Mouse (Mus musculus): ENCODE results near the gene 2410004B18Rik. TPM values are rescaled to one million over a fixed set of nuclear protein-coding genes. Genes with fewer than 3 reads are reported as not detected.

The 2410004B18Rik gene
- total RNA-seq, 2 experiments from 2014 or later = 36.6 to 42.2 TPM

DNA sequence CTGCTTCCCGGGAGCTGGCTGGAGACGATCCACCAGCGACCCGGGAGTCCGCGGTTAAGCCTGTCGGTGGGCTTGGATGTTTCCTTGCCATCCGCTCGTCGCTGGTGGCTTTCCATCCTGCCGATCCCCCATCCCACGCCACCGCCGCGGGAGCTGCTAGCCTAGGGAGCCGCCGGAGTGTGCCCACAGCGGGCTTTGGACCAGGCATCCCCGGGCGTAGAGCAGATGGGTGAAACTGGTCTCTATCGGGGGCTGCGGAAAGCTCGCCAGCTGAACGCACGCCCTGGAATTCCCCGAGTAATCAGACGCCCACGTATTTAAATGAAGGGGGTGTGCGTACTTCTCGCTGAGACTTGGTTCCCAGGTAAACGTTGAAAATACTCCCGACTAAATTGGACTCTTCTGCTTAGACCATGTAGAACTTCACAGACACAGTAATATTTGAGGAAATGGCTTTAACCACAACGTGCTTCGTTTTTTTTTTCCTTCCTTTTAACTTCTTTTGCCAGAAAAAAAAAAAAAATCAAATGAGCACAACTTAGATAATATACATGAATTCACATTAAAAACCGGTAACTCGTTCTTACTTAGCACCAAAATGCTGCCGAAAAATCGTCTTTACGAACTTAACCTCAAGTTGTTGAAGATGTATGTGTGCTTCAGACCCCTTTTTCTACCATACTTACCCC, 13.0 kb upstream of the 2410004B18Rik start:
- DNase-seq (ENCODE audit: low spot score in 2 of 2) = peak; percentile 35 to 61
- intact Hi-C loops (cut with DNase I) = no loop called here

DNA sequence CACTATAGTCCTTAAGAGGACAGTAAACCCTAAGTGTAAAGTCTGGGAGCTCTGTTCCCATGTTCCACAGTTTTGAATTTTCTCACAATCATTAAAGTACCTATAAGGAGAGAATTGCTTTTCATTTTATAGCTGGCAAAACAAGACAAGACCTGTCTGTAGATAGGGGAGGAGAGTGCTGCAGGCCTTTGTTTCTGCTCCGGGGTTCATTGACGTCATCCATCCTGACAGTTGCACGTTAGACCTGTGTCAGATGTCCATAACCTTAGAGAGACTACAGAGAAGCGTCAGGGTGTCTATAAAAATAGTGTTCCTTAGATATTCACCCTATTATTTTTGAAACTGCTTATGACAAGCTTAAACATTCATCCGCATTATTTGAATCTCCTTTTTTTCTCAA, 12.3 kb upstream of the 2410004B18Rik start:
- no peak for DNase-seq (ENCODE audit: low spot score in 2 of 2)
- intact Hi-C loops (cut with DNase I) = no loop called here

DNA sequence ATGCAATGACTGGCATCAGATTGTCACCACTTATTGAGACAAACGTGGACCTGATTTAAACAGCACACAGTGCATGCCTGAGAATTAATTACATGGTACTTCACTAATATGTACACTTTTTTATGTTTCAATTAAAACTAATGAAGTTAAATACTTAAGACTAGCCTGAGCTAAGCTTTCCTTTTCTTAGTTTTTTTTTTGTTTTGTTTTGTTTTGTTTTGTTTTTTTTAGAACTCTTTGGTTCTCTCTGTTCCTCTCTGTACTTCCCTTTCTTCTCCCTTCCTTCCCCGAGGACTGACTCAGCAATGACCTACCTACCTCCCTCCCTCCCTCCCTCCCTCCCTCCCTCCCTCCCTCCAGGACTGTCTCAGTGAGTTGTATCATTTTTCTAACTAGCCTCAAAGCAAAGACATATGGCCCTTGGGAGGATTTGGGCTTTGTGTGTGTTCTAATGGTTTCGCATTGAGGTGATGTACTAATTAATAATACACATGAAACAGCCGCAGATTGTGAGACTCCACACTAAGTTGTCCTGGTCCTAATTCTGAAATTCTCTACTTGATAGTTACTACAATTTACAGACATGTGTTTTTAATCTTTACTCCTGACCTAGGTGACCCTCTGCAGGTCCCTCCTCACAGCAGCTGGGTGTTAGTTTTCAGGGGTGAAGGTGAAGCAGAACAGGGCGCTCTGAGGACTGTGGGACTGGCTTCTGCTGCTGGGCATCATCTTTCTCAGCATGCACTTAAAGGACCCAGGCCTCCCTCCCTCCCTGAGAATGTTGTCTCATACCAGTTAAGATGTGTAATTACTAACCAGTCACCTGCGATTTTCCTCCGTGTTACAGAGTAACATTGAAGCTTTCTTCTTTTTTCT, 8.1 kb upstream of the 2410004B18Rik start:
- intact Hi-C loops (cut with DNase I) = no loop called here
- no peak for DNase-seq (ENCODE audit: low spot score in 2 of 2)

DNA sequence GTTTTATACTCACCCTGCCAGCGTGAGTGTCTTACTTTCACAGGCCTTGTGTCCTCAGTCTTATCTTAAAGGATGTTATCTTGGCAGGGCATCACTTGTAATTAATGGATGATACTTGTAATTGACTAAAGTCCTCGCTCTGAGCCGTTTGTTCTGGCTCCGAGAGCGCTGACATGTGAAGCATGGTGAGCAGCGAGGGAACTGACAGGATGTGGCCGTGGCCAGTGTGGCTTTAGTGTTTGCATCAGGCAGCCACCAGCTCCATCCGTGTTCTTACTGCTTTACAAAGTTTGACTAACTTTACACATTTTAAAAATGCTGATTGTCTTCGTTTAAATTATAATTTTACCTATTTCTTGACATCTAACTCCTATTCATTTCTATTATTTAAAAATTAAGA, 4.0 kb upstream of the 2410004B18Rik start:
- DNase-seq (ENCODE audit: low spot score in 2 of 2) = no peak
- intact Hi-C loops (cut with DNase I) = no loop called here

DNA sequence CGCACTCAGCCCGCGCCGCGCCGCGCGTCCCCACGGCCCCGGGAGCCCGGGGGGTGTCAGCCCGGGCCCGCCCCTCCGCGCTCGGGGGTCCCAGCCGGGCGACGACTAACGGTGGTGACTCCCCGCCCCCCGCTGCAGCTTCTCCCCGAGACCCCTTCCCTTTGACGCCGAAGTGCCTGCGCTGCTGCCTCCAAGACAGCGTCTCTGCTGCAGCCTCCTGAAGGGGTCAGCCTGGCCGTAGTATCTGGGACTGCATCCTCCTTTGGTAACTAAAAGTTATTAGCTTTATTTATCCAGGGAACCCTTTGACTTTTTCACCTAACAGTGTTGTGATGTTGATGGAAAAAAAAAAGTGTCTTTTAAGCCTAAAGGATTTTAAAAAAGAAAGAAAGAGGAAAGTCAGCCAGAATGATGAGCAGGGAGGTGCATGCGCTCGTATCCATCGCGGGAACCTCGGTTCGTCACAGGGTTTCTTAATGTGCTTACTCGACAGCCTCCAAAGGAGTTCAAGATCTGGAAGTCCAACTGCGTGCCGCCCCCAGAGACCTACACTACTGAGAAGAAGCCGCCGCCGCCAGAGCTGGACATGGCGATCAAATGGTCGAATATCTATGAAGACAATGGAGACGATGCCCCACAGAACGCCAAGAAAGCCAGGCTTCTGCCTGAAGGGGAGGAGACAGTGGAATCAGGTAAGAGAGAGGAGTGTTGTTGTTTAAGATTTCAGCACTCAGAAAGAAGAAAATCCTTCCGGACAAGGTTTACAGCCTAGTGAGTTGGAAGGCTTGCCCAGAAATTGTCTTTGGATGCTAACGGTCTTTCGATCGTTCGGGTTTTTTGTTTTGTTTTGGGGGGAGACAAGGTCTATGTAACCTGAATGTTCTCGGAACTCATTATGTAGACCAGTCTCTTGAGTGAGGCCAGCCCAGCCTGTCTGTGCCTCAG, 863 bp downstream of the 2410004B18Rik start:
- no peak for DNase-seq (ENCODE audit: low spot score in 2 of 2)
- intact Hi-C loops (cut with DNase I) = no loop called here

DNA sequence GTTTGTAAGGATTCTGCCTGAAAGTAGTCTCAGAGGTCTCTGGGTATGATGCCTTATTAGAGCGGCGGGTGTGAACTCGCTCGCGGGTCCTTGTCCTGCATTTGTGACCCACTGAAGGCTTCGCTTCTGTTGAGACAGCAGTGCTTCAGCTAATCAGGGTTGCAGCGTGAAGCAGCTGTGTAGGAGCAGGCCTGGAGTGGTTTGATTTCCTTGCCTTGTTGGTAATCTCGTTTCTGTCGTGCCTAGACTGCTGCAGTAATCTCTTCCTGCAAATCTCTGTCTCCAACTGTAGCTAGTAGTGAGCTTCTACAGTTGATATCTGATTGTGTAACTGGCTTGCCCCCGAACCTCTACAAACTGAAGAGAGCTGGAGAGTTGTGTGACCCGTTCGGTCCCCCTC, 1.6 kb downstream of the 2410004B18Rik start:
- intact Hi-C loops (cut with DNase I) = no loop called here
- DNase-seq (ENCODE audit: low spot score in 2 of 2) = no peak

DNA sequence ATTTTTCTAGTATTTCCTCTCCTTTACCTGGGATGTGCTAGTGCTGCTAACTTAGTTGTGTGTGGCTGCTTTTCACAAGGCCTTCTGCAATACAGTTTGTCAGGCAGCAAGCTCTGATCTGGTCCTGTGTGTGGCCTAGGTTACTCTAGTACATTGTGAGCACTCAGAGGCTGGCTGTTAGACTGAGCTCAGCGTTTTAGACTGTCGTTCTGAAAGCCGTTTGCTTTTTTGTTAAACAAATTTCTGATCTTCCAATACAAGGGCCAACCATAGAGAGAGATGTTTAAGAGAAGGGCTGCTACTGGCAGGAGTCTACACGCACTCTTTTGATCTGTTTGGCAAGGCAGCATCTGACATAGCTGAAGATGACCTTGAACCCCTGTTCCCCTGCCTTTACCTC, 2.2 kb downstream of the 2410004B18Rik start:
- intact Hi-C loops (cut with DNase I) = loop anchor here (10.0 kb wide), 1 partner anchor 165 kb away; the partner anchor contains the start of gene Wdr63
- no peak for DNase-seq (ENCODE audit: low spot score in 2 of 2)

DNA sequence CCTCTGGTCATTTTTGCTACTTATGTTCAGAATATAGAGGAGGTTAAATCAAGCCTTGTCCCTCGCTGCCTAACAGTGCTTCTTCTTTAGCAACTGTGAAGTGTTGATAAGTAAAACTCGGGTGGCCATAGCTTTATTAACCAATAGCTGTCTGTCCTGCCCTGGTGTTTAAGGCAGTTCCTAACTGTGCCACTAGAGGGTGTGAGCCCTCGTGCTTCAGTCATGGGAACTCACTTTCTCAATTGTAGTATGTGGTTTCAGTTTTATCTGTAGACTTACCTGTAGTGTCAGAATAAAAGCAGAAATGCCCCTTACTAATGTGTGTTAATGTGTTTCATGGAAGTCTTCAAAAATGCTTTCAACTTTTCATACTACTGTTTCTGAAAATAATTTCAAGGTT, 4.2 kb downstream of the 2410004B18Rik start:
- peak; percentile 73 to 74 for DNase-seq (ENCODE audit: low spot score in 2 of 2)
- intact Hi-C loops (cut with DNase I) = loop anchor here (2.0 to 10.0 kb wide), 2 partner anchors 163 to 237 kb away; partner anchors contain the start of gene Wdr63

DNA sequence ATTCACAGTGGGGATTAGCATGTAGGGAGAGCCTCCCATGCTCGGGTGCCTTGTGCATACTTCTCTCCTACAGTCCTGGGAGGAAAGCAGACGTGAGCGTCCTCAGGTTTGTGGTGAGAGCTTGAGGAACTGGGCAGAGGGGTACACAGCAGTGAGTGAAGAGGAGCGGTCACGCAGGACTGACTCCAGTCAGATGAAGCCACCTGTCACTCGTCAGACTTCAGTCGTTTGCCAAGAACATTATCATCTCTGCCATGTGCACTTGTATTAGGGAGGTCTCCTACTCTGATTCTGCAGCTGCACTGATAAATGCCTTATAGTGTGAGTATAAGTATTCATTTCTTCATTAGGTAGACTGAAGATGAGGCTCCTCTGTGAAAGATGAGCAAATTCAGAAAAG, 6.5 kb downstream of the 2410004B18Rik start:
- intact Hi-C loops (cut with DNase I) = loop anchor here (10.0 kb wide), 1 partner anchor 160 kb away; the partner anchor contains the start of gene Wdr63
- no peak for DNase-seq (ENCODE audit: low spot score in 2 of 2)

DNA sequence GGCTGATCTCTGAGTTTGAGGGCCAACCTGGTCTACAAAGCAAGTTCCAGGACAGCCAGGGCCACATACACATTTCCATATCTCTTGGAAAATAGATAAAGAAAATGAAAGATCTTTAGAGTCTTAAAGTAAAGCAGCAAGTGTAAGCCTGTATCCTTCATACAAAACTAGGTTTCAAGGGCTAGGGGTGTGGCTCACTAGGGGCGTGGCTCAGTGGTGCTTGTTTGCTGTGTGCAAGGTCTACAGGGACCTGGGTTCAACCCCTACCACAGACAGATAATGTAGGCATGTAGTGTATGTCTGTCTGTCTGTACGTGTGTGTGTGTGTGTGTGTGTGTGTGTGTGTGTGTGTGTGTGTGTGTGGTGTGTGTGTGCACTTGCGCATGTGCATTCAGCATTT, 8.1 kb downstream of the 2410004B18Rik start:
- intact Hi-C loops (cut with DNase I) = loop anchor here (10.0 kb wide), 1 partner anchor 159 kb away; the partner anchor contains the start of gene Wdr63
- DNase-seq (ENCODE audit: low spot score in 2 of 2) = no peak

DNA sequence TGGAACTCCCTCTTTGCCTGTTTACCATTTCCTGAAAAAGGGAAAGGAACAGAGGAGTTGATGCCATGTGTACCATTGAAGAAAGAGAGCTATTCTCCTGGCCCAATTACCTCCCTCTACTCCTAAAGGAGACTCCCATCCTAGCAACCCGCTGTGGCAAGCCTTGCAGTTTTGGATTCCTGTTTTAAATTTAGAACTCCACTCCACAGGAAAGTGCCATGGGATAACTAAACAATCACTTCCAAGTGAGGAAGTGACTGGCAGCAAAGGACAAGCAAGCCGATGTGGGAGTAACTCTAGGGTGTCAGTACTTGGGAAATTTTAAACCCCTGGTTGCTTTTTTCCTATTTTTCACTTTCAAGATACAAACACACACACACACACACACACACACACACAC, 8.8 kb downstream of the 2410004B18Rik start:
- DNase-seq (ENCODE audit: low spot score in 2 of 2) = peak in 1 of 2 experiments; percentile 12
- intact Hi-C loops (cut with DNase I) = loop anchor here (10.0 kb wide), 1 partner anchor 158 kb away; the partner anchor contains the start of gene Wdr63

DNA sequence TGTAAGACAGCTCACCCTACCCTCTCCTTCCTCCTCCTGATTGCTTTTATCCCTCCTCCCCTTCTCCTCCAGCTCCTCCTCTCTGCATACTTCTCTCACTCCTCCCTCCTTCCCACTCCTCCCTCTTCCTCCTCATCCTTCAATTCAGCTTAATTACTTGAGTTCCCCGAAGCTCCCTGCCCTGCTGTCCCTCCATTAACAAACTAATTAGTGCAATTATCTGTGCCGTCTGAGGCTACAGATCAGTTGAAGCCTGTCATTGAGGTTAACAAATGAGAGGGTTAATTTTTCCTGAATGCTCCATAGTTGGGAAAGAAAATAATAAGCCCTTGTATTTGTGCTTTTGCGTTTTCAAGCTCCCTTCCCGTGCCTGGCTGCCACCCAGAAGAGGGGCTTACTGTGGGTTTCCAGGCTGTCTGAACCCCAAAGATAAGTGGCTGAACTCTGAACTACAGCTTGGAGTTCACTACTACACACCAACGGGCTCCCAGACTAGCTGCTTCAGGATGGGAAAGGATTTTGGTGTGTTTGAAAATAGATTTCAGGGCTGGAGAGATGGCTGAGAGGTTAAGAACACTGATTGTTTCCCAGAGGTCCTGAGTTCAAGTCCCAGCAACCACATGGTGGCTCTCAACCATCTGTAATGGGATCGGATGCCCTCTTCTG, 9.9 kb downstream of the 2410004B18Rik start:
- no peak for DNase-seq (ENCODE audit: low spot score in 2 of 2)
- intact Hi-C loops (cut with DNase I) = loop anchor here (10.0 kb wide), 1 partner anchor 157 kb away; the partner anchor contains the start of gene Wdr63

DNA sequence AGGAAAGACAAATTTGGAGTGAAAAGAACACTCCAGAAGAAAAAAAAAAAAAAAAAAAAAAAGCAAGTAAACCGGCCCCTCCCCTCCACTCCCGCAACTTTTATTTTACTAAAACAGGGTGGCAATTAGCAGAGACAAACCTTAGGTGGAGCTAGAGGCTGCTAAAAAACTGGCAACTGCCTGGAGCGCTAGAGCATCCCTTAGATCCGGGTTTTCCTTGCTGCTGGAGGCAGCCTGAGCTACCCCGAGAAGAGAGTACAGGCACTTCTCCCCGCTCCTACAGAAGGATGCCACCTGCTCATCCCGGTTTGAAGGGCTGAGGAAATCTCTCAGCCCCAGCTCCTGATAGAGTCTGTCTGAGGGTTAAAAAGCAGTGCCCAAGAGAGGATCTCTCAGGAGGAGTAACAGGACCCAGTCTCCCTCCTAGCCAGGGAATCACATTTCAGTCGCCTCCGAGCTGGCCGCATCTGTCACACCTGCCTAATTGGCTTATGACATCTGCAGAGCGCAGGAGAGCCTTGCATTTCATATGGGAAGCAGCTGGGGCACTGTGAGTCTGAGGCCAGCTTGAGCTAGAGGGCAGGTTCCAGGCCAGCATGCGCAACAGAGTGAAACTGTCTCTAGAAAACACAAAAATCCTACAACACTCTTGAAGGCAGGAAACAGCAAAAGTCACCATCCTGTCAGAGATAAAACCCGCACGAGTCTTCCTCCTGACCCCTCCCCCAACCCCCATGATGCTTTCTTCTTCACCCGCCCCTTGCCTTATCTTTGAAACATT, 12.4 kb downstream of the 2410004B18Rik start:
- intact Hi-C loops (cut with DNase I) = loop anchor here (1.0 to 5.0 kb wide), 2 partner anchors 107 to 227 kb away; no protein-coding TSS in a partner anchor
- DNase-seq (ENCODE audit: low spot score in 2 of 2) = peak; percentile 66 to 80

DNA sequence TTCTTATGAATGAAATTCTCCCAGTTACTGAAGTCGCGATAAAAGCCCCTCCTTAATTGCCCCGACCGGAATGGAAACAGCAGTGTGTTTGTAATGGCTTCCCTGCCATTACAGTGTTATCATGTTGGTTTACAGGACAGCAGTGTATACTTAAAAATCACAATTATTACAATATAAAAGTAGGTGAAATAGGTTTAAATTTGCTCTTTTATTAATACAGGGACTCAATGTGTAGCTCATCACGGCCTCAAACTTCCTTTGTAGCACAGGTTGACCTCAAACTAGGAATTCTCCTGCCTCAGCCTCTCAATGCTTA, 13.0 kb downstream of the 2410004B18Rik start:
- intact Hi-C loops (cut with DNase I) = loop anchor here (1.0 to 5.0 kb wide), 2 partner anchors 107 to 227 kb away; no protein-coding TSS in a partner anchor
- no peak for DNase-seq (ENCODE audit: low spot score in 2 of 2)

DNA sequence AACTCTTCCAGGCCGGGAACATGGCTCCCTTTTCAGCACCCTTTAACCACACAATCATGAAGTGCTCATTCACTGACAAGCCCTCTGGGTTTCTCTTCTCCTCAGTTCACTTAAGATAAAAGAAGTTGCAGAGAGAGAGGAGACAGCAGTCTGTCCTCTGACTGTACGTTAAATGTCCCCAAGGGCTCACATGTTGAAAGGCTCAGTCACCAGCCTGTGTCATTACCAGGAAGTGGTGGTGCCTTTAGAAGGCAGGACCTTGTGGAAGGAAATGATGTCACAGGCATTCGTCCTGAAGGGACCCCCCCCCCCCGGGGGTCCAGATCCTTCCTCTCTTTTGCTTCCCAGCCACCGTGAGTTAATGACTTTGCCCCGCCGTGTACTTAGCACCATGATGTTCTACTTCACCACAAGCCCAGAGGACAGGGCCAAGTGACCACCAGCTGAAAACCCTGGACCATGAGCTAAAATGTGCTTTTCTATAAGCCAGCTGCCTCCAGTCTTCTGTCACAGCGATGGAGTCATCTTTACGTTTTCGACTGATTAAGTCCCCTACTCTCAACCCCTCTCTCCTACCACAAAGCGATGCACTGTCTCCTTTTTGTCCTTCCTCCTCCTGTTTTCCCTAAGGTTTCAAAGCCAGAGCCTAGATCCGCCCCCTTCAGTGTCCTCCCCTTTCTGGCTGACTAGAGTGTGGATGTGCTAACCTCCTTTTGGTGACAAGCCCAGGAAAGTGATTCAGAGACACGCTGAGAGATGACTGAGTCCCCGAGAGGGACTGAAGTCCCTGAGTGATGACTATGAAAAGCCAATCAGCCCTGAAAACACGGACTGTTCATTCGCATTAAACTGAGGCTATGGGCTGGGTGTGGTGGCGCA, 13.7 kb downstream of the 2410004B18Rik start:
- intact Hi-C loops (cut with DNase I) = loop anchor here (5.0 kb wide), 1 partner anchor 106 kb away; no protein-coding TSS in a partner anchor
- DNase-seq (ENCODE audit: low spot score in 2 of 2) = no peak

DNA sequence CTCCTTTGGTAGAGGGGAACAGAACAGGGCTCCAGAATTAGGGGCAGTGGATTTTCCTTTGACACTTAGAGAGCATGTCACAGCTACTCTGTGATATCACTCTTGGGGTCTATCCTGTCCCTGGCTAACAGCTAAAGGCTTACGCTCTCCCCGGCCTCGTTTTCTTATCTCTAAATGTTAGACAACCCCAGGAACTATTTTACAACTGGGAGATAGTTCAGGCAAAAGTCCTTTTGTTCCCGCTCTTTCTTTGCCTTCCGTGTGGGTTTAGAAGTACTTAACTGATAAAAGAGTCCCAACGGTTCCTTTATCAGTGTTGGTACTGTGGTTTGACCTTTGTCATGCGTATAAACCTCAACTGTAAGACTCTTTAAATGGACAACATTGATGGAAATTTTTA, 15.1 kb downstream of the 2410004B18Rik start:
- intact Hi-C loops (cut with DNase I) = loop anchor here (5.0 kb wide), 1 partner anchor 104 kb away; no protein-coding TSS in a partner anchor
- no peak for DNase-seq (ENCODE audit: low spot score in 2 of 2)

DNA sequence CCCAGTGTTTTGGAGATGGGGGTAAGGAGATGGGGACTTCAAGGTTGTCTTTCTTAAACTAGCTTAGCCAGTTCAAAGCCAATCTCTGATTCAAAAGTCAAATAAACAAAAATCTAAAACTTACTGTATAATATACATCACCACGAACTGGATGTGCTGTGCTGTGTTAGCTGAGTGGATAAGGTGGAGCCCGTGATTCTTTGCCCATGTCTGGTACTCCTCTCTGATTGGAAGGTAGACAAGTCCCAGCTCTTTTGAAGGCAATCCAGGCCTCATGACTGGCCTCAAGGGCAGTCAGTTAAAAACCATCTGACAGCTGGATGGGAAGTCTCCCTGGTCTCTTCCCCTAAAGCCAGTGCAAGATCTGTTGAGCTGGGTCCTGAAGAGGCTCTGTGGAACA, 15.6 kb downstream of the 2410004B18Rik start:
- no peak for DNase-seq (ENCODE audit: low spot score in 2 of 2)
- intact Hi-C loops (cut with DNase I) = loop anchor here (5.0 kb wide), 1 partner anchor 104 kb away; no protein-coding TSS in a partner anchor
